Mouse (Mus musculus): Measurements from ENCODE around the gene Gsta2.

GRCm38 (mm10) chr9:78369786-78370185 is 14.2 kb upstream of the Gsta2 start:
- TF ChIP-seq CTCF (IDR thresholded peaks at IDR 0.05; ENCODE audit: low read depth, low read length) (no peak), POLR2A (IDR thresholded peaks at IDR 0.05; ENCODE audit: extremely low read depth, insufficient read depth, low read length) (no peak)
